Mouse (Mus musculus) neural tube, embryonic 11.5 days (tissue): ENCODE results near the gene Glt8d2. TPM values are rescaled to one million over a fixed set of nuclear protein-coding genes. Genes with fewer than 3 reads are reported as not detected.

Source experiments
- ATAC-seq: fragments of 200-750 bp; cut with Nextera tagmentation; 2 replicates; pipeline ENCODE4 v1.8.0; 2017; ENCODE audit warnings: moderate number of reproducible peaks, mild to moderate bottlenecking, moderate TSS enrichment, moderate library complexity; ENCODE audit not compliant: insufficient read depth, low FRiP score, low TSS enrichment
- DNase-seq: peaks from one replicate; pipeline ENCODE4 v3.0.0-alpha.2; 2015; ENCODE audit warnings: low spot score
- H3K27ac ChIP-seq: fragments of 300-500 bp; sonication (generic); 2 replicates; pipeline ENCODE4 v1.5.1; 2014; ENCODE audit warnings: low read depth, mild to moderate bottlenecking, low read length
- H3K27me3 ChIP-seq: fragments of 300-500 bp; sonication (generic); 2 replicates; pipeline ENCODE4 v1.6.1; 2014; ENCODE audit warnings: mild to moderate bottlenecking, low read length, mixed read lengths; ENCODE audit not compliant: control insufficient read depth, insufficient read depth
- H3K36me3 ChIP-seq: fragments of 300-500 bp; sonication (generic); 2 replicates; pipeline ENCODE4 v1.6.1; 2014; ENCODE audit warnings: mild to moderate bottlenecking, low read length, moderate library complexity, mixed read lengths; ENCODE audit not compliant: control insufficient read depth, insufficient read depth
- H3K4me1 ChIP-seq: fragments of 300-500 bp; sonication (generic); 2 replicates; pipeline ENCODE4 v1.6.1; 2014; ENCODE audit warnings: low read length, mixed read lengths; ENCODE audit not compliant: control insufficient read depth, insufficient read depth
- H3K4me2 ChIP-seq: fragments of 300-500 bp; sonication (generic); 2 replicates; pipeline ENCODE4 v1.6.1; 2014; ENCODE audit warnings: low read depth, mild to moderate bottlenecking, moderate library complexity
- H3K4me3 ChIP-seq: fragments of 300-500 bp; sonication (generic); 2 replicates; pipeline ENCODE4 v1.5.1; 2014; ENCODE audit warnings: low read depth, low read length
- H3K9ac ChIP-seq: fragments of 300-500 bp; sonication (generic); 2 replicates; pipeline ENCODE4 v1.6.1; 2014; ENCODE audit warnings: mild to moderate bottlenecking, low read length
- H3K9me3 ChIP-seq: fragments of 300-500 bp; sonication (generic); 2 replicates; pipeline ENCODE4 v1.6.1; 2016; ENCODE audit warnings: low read length; ENCODE audit not compliant: control insufficient read depth
- WGBS: fragments of 180-500 bp; shearing (Covaris S2); extraction: QIAGEN DNeasy Blood & Tissue Kit; methylation state at CpG from one replicate; pipeline ENCODE4 v1.1.7; 2014; 5-methylcytosine and 5-hydroxymethylcytosine counted together
- polyA plus RNA-seq: library from polyadenylated mRNA; unstranded; fragments of >200 nt; fragmentation: Nextera tagmentation; extraction: Ambion mirVana; gene quantifications from 2 replicates; pipeline ENCODE4 v1.2.1, GENCODE M21; 2014

Gene Glt8d2
- polyA plus RNA-seq, 1 experiment from 2014 or later, result 2.2 TPM

GRCm38 (mm10) chr10:82661820-82662219, 28.6 kb downstream of the Glt8d2 start:
- Histone ChIP-seq H3K4me2 (no peak overlapping the region), H3K27me3 (no peaks in the 10 kb centered on the region), H3K4me3 (no peak overlapping the region), H3K9me3 (no peaks in the 10 kb centered on the region), H3K27ac (no peak overlapping the region), H3K4me1 (no peaks in the 10 kb centered on the region; the same call in 1 of the 2 replicates), H3K9ac (no peak overlapping the region), H3K36me3 (no peaks in the 10 kb centered on the region)
- 87% methylated on average over 8 of the region's 8 CpGs for WGBS
- DNase-seq (no peak), ATAC-seq (no peak)

- 84% methylated on average over 3 of the region's 3 CpGs for WGBS
- no peaks in the 10 kb centered on the region for H3K4me1 ChIP-seq
- ATAC-seq, result no peak
- no peak overlapping the region for H3K9ac ChIP-seq
- H3K4me3 ChIP-seq, result no peak overlapping the region
- no peaks in the 10 kb centered on the region for H3K27me3 ChIP-seq
- DNase-seq, result no peak
- H3K9me3 ChIP-seq, result no peaks in the 10 kb centered on the region
- H3K27ac ChIP-seq, result no peak overlapping the region
- H3K36me3 ChIP-seq, result no peaks in the 10 kb centered on the region
- H3K4me2 ChIP-seq, result no peak overlapping the region
These were observed 35.9 kb downstream of the Glt8d2 start for GRCm38 (mm10) chr10:82654581-82654980.

- Histone ChIP-seq H3K4me1 (no peaks in the 10 kb centered on the region), H3K27me3 (no peaks in the 10 kb centered on the region), H3K4me2 (no peak overlapping the region), H3K9me3 (no peaks in the 10 kb centered on the region), H3K9ac (no peak overlapping the region), H3K36me3 (no peaks in the 10 kb centered on the region), H3K4me3 (no peak overlapping the region), H3K27ac (no peak overlapping the region)
- ATAC-seq, result no peak
- WGBS, result 75% methylated on average over 5 of the region's 5 CpGs
- no peak for DNase-seq
These were observed 37.8 kb downstream of the Glt8d2 start for GRCm38 (mm10) chr10:82652625-82653024.

- DNase-seq, result no peak
- Histone ChIP-seq H3K9ac (no peak overlapping the region), H3K27me3 (no peaks in the 10 kb centered on the region), H3K4me3 (no peak overlapping the region), H3K27ac (no peak overlapping the region), H3K9me3 (no peaks in the 10 kb centered on the region), H3K4me2 (no peak overlapping the region), H3K36me3 (peaks cover 3% of the 10 kb centered on the region), H3K4me1 (no peaks in the 10 kb centered on the region)
- whole genome bisulfite sequencing, result 93% methylated on average over 5 of the region's 5 CpGs
- ATAC-seq, result no peak
These were observed 39.2 kb downstream of the Glt8d2 start for GRCm38 (mm10) chr10:82651221-82651620.

GRCm38 (mm10) chr10:82647205-82647811, 43.1 kb downstream of the Glt8d2 start:
- Histone ChIP-seq H3K4me3 (no peak overlapping the region), H3K36me3 (peaks cover 7% of the 10 kb centered on the region), H3K4me2 (no peak overlapping the region), H3K9me3 (no peaks in the 10 kb centered on the region), H3K4me1 (no peaks in the 10 kb centered on the region), H3K27ac (no peak overlapping the region), H3K27me3 (no peaks in the 10 kb centered on the region), H3K9ac (no peak overlapping the region)
- ATAC-seq (no peak), DNase-seq (no peak)
- 94% methylated on average over 17 of the region's 17 CpGs for WGBS

GRCm38 (mm10) chr10:82646083-82646482, 44.4 kb downstream of the Glt8d2 start:
- peaks cover 10% of the 10 kb centered on the region for H3K36me3 ChIP-seq
- H3K4me1 ChIP-seq, result no peaks in the 10 kb centered on the region
- DNase-seq, result no peak
- H3K27ac ChIP-seq, result no peak overlapping the region
- H3K9me3 ChIP-seq, result no peaks in the 10 kb centered on the region
- H3K4me2 ChIP-seq, result no peak overlapping the region
- 97% methylated on average over 8 of the region's 8 CpGs for WGBS
- no peaks in the 10 kb centered on the region for H3K27me3 ChIP-seq
- no peak overlapping the region for H3K4me3 ChIP-seq
- H3K9ac ChIP-seq, result no peak overlapping the region
- no peak for ATAC-seq

GRCm38 (mm10) chr10:82641481-82641880, 49.0 kb downstream of the Glt8d2 start:
- Histone ChIP-seq H3K9ac (no peak overlapping the region), H3K27ac (no peak overlapping the region), H3K9me3 (no peaks in the 10 kb centered on the region), H3K36me3 (peaks cover 24% of the 10 kb centered on the region), H3K4me3 (no peak overlapping the region), H3K4me1 (no peaks in the 10 kb centered on the region), H3K4me2 (no peak overlapping the region), H3K27me3 (no peaks in the 10 kb centered on the region)
- WGBS, result 96% methylated on average over 9 of the region's 9 CpGs
- DNase-seq (no peak), ATAC-seq (no peak)

- no peaks in the 10 kb centered on the region for H3K27me3 ChIP-seq
- peaks cover 22% of the 10 kb centered on the region for H3K36me3 ChIP-seq
- ATAC-seq (no peak), DNase-seq (no peak)
- no peaks in the 10 kb centered on the region for H3K9me3 ChIP-seq
- no peak overlapping the region for H3K4me2 ChIP-seq
- H3K27ac ChIP-seq, result no peak overlapping the region
- no peak overlapping the region for H3K4me3 ChIP-seq
- no peaks in the 10 kb centered on the region for H3K4me1 ChIP-seq
- no peak overlapping the region for H3K9ac ChIP-seq
- 92% methylated on average over 8 of the region's 8 CpGs for WGBS
These were observed 51.3 kb downstream of the Glt8d2 start for GRCm38 (mm10) chr10:82639032-82639698.

- H3K4me2 ChIP-seq, result no peak overlapping the region
- no peak overlapping the region for H3K27ac ChIP-seq
- no peaks in the 10 kb centered on the region for H3K27me3 ChIP-seq
- no peaks in the 10 kb centered on the region for H3K4me1 ChIP-seq
- H3K9me3 ChIP-seq, result no peaks in the 10 kb centered on the region
- H3K9ac ChIP-seq, result no peak overlapping the region
- H3K36me3 ChIP-seq, result peaks cover 24% of the 10 kb centered on the region
- DNase-seq (no peak), ATAC-seq (no peak)
- 95% methylated on average over 3 of the region's 3 CpGs for WGBS
- H3K4me3 ChIP-seq, result no peak overlapping the region
These were observed 54.1 kb downstream of the Glt8d2 start for GRCm38 (mm10) chr10:82636321-82636720.
